Mouse (Mus musculus): ENCODE measurements around the gene Slx. TPM values are rescaled to one million over a fixed set of nuclear protein-coding genes. Genes with fewer than 3 reads are reported as not detected.
"Not testable (repeated sequence)": the region's sequence is repeated elsewhere in the genome, so short reads cannot be mapped to it uniquely, and the experiment has no call there.

Gene Slx
- total RNA-seq (2018; cell fraction: chromatin; rRNA removed): not detected
- not detected for total RNA-seq (2018; cell fraction: cytosol; rRNA removed)
- total RNA-seq (2018; cell fraction: nucleus; rRNA removed): not detected
- not detected in 3 replicates for polyA plus RNA-seq (2018)

DNA sequence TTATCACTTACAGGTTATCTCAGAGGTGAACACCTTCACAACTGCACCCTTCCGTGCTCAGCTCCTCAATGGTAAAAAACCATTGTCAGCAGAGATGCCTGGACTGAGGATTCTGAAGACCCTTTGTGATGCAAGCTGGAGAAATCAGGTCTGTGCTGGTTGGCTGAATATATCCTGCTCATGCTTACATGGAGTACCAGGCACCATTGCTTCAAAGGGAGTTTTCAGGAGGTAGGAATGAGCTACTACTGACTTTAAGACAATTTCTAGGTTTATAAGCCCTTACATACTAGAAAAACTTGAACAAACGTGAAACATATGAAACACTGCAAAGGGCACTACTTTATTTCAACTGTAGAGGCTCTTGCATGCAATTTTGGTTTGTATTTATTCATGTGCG is at the start of gene Slx:
Gene Slx, minus strand, starts transcription at position 101 of the 400 bp plus-strand sequence.
- H3K4me3 ChIP-seq (ENCODE audit: inconsistent target); H3K36me3 ChIP-seq (ENCODE audit: inconsistent target); H3K27ac ChIP-seq; H3K79me2 ChIP-seq (ENCODE audit: inconsistent target): not testable (repeated sequence)
- WGBS (ENCODE audit: missing documents): 29% methylated on average over 1 of the region's 3 CpGs

Other genes with a start within 250 kb of the Slx start
- not detected in 3 replicates for gene Gm2030, start 235.5 kb downstream of the Slx start, polyA plus RNA-seq (2018)
- gene Gm14525, start 157.1 kb upstream of the Slx start, polyA plus RNA-seq (2018): not detected in 3 replicates

Data from macrophage (primary cell).